Mouse (Mus musculus): Measurements from ENCODE around the gene Fam50b. TPM values are rescaled to one million over a fixed set of nuclear protein-coding genes. Genes with fewer than 3 reads are reported as not detected.

Gene Fam50b
- polyA plus RNA-seq, 1 experiment: not detected

DNA sequence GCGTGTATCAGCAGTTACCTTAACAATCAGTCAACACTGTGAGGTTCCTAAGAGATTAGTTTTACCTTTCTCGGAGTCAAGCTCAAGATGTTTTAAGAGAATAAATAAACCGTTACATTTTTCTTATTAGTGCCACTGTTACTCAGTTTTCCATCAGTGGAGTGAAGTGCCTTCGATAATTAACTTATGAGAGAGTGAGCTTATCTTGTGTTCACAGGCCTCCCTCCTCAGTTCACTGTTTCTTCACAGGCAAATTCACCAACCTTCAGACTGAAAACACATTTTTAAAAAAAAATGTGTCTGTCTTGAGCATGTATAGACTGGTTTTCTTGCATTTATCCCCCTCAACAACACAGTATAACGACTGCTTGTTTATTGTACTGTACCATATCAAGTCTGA lies 52.0 kb downstream of the Fam50b start:
- WGBS: 83% methylated on average over 5 of the region's 5 CpGs
- no peak for DNase-seq (ENCODE audit: low read depth, low spot score)

DNA sequence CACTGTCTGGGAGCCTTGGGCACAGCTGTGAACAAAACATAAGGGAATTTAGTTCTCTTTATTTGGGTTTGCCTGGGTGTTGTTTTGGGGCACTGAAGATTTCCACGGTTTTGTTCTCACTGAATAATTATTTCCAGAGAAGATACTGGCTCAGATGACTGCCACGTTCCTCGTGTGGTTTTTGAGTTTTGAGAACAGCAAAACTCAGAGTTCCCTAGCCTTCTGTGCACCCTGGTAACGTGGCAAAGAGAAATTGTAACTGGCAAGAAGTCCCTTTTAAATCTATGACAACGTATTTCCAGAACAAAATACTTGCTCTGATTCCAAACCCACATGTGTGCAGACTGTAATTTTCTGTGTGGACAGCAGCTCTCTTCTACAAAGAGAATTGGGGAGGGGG lies 52.9 kb downstream of the Fam50b start:
- DNase-seq (ENCODE audit: low read depth, low spot score): no peak
- WGBS: 54% methylated on average over 5 of the region's 5 CpGs

DNA sequence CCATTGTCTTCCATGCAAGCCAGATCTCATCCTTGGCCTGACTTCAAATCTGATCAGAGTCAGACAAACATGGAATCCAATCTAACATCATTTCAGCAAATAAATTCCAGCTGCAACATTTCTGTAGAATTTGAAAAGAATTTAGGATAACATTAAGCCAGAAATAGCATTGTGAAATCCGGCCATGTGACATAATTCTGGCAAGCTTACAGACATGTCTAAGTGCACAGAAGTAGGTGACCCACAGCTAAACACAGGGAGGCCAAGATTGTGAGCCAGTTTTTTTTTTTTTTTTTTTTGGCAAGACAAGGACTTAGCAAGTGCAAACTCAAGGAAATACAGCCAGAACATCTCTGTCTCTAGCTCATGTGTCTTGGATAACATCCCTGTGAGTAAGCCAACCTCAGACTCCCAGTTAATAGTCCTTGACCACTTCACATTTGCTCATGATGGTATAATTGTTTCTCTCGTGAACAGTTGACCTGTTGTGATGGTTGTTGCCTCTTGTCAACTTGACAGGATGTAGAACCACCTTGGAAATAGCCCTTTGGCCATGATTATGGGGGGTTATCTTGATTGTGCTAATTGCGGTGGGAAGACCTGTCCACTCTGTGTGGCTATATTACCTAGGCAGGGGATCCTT lies 54.6 kb downstream of the Fam50b start:
- DNase-seq (ENCODE audit: low read depth, low spot score): no peak
- WGBS: 62% methylated on average over 3 of the region's 3 CpGs

DNA sequence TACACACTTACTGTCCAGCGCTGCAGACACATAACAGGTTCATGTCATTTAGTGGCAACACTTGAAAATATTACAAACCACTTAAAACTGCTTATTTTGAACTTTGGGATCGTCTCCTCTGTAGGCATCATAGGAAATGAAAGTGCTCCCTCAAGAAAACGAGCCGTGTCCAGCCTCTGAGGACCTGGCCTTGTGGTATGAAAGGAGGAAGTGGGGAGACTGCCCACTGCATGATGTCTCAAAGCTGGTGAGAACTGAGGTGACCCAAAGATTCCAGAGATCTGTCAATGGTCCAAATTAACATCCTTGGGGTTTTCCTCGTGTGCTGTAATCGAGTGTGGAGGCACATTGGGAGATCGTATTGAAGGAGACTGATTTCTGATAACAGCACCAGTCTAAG lies 58.4 kb downstream of the Fam50b start:
- DNase-seq (ENCODE audit: low read depth, low spot score): no peak
- WGBS: 61% methylated on average over 7 of the region's 7 CpGs

DNA sequence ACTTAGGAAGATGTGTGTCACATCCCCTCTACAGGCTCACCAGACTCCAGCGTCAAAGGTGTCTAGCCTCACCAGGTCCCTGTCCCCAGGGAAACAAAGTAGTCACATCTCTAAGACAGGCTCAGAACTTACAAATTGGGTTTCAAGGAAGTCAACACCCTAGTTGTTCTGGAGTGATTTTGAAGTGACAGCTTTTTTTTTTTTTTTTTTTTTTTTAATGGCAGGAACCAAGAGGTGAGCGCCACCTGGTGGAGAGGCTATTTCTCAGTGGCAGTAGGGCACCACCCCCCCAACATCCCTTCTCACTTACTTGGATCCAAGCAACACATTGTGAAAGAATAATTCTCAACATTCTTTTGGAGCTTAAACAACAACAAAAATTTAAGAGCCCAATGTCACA lies 59.2 kb downstream of the Fam50b start:
- peak; percentile 19 for DNase-seq (ENCODE audit: low read depth, low spot score)
- WGBS: 29% methylated on average over 2 of the region's 2 CpGs

DNA sequence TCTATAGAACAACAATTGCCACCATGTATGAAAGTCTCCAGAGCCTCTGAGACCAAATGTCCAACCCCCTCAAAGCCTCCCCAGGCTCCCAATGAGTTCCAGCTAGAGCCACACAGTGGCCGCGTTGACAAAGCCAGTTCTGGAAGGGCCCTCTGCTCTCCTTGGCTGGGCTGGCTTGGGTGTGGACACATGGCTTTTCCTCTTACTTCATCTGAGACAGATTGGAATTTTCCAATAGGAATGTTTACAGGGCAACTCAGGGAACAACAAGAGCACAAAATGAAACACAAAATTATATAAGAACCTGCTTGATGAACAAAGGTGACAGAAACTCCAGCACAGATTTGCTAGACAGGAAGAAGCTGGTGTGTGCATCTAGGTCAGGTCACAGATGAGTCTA lies 59.8 kb downstream of the Fam50b start:
- WGBS: 52% methylated on average over 2 of the region's 2 CpGs
- no peak for DNase-seq (ENCODE audit: low read depth, low spot score)

Other genes starting within 250 kb of the Fam50b start
- 26.2 and 48.5 TPM in 2 replicates for gene Pxdc1, start 81.4 kb upstream of the Fam50b start, polyA plus RNA-seq (2012; rRNA removed)
- 12.9 and 16.0 TPM in 2 replicates for gene Prpf4b, start 140.5 kb downstream of the Fam50b start, polyA plus RNA-seq (2012; rRNA removed)
- gene Fam217a, start 189.5 kb downstream of the Fam50b start, polyA plus RNA-seq (2012; rRNA removed): 0.06 and 0.07 TPM in 2 replicates
- not detected in 2 replicates for gene 4933417A18Rik, start 189.6 kb downstream of the Fam50b start, polyA plus RNA-seq (2012; rRNA removed)
- gene Eci3, start 229.0 kb downstream of the Fam50b start, polyA plus RNA-seq (2012; rRNA removed): 9.2 and 14.0 TPM in 2 replicates

Measured in large intestine, adult 2 months (tissue).